Mouse (Mus musculus): Measurements from ENCODE around the gene Kcna7. TPM values are rescaled to one million over a fixed set of nuclear protein-coding genes. Genes with fewer than 3 reads are reported as not detected.
A peak's percentile ranks its signal among the peaks of the same experiment; 100 is the strongest.

The Kcna7 gene
- polyA plus RNA-seq, 1 experiment from 2014 or later: not detected

DNA sequence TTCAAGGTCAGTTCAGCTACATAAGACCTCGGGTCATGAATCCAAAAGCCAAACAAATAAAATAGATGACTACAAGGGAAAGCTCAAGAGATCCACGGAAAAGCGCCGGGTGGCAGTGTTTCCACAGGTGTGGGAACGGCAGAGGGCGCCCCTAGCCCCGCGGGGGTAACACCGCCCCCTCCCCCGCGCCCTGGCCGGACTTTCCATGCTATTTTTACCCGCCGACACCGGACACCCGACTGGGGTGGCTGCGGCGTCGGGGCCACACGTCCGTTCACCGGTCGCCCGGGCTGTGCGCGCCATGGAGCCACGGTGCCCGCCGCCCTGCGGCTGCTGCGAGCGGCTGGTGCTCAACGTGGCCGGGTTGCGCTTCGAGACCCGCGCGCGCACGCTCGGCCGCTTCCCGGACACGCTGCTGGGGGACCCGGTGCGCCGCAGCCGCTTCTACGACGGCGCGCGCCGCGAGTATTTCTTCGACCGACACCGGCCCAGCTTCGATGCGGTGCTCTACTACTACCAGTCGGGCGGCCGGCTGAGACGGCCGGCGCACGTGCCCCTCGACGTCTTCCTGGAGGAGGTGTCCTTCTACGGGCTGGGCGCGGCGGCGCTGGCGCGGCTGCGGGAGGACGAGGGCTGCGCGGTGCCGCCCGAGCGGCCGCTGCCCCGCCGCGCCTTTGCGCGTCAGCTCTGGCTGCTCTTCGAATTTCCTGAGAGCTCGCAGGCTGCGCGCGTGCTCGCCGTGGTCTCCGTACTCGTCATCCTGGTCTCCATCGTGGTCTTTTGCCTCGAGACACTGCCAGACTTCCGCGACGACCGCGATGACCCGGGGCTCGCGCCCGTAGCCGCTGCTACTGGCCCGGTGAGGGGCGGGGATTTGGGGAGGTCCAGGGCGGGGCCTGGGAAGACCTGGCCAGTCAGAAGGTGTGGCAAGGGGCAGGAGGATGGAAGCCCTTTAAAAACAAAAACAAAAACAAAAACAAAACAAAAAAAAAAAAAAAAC is 1.0 kb downstream of the Kcna7 start:
- H3K36me3 ChIP-seq (ENCODE audit: control insufficient read depth, insufficient read depth, low read length): no peaks in the 10 kb centered on the region
- no peaks in the 10 kb centered on the region for H3K9me3 ChIP-seq (ENCODE audit: control insufficient read depth, low read length)
- H3K4me3 ChIP-seq (ENCODE audit: low read length): peak overlapping the region; percentile 40
- H3K27me3 ChIP-seq (ENCODE audit: control insufficient read depth, insufficient read depth, low read length): peaks cover 61% of the 10 kb centered on the region
- no peak for ATAC-seq (ENCODE audit: low FRiP score, low TSS enrichment)
- WGBS: 1% methylated on average over 113 of the region's 114 CpGs
- H3K4me1 ChIP-seq (ENCODE audit: control insufficient read depth, insufficient read depth, low read length): peaks cover 8% of the 10 kb centered on the region; the same call in 1 of the 2 replicates
- peak overlapping the region; percentile 34 for H3K9ac ChIP-seq (ENCODE audit: low read depth, low read length)
- H3K27ac ChIP-seq (ENCODE audit: low read depth, low read length): no peak overlapping the region
- H3K4me2 ChIP-seq (replicated peaks; ENCODE audit: low read depth, low read length): peak overlapping the region; percentile 52

DNA sequence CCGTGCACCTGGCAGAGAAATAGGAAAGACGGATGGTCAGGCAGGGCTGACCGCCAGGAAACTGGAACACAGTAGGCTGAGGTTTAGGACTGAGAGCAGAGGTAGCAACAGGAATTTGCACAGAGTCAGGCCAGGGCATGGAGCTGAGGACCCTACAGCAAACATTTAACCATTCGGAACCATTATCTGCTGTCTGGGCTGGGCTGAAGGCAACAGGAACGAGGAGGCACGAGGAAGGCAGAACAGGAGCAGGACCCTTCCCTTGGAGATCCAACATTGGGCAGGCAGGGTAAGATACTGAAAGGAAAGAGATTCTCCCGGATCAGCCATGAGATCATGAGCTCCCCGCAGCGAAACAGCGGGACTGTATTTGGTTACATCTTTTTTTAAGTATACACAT is 2.4 kb downstream of the Kcna7 start:
- ATAC-seq (ENCODE audit: low FRiP score, low TSS enrichment): no peak
- Histone ChIP-seq H3K4me3 (ENCODE audit: low read length) (no peak overlapping the region), H3K27me3 (ENCODE audit: control insufficient read depth, insufficient read depth, low read length) (peaks cover 71% of the 10 kb centered on the region), H3K4me1 (ENCODE audit: control insufficient read depth, insufficient read depth, low read length) (peaks cover 8% of the 10 kb centered on the region; the same call in 1 of the 2 replicates), H3K36me3 (ENCODE audit: control insufficient read depth, insufficient read depth, low read length) (no peaks in the 10 kb centered on the region), H3K27ac (ENCODE audit: low read depth, low read length) (no peak overlapping the region), H3K4me2 (replicated peaks; ENCODE audit: low read depth, low read length) (no peak overlapping the region), H3K9me3 (ENCODE audit: control insufficient read depth, low read length) (no peaks in the 10 kb centered on the region), H3K9ac (ENCODE audit: low read depth, low read length) (no peak overlapping the region)
- WGBS: 77% methylated on average over 10 of the region's 10 CpGs

DNA sequence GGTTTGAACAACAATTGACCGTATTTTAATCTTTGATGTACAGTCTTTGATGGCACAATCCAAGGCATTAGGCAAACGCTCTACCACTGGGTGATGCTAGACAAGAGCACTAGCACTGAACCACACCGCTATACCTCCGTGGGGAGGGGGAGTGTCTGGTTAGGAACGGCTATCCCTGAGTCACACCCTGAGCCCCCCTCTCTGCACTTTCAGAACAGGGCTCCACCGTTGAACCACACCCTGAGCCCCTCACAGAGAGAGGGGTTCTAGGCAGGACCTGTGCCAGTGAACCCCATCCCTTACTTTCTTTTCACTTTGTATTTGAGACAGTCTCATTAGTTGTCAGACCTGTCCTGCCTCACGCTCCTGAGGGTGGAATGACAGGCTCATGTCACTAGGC is 2.9 kb downstream of the Kcna7 start:
- Histone ChIP-seq H3K36me3 (ENCODE audit: control insufficient read depth, insufficient read depth, low read length) (no peaks in the 10 kb centered on the region), H3K4me1 (ENCODE audit: control insufficient read depth, insufficient read depth, low read length) (peaks cover 11% of the 10 kb centered on the region; the same call in 1 of the 2 replicates), H3K9ac (ENCODE audit: low read depth, low read length) (no peak overlapping the region), H3K4me3 (ENCODE audit: low read length) (no peak overlapping the region), H3K27me3 (ENCODE audit: control insufficient read depth, insufficient read depth, low read length) (peaks cover 76% of the 10 kb centered on the region), H3K27ac (ENCODE audit: low read depth, low read length) (no peak overlapping the region), H3K4me2 (replicated peaks; ENCODE audit: low read depth, low read length) (no peak overlapping the region), H3K9me3 (ENCODE audit: control insufficient read depth, low read length) (no peaks in the 10 kb centered on the region)
- ATAC-seq (ENCODE audit: low FRiP score, low TSS enrichment): no peak
- WGBS: 70% methylated on average over 7 of the region's 7 CpGs

DNA sequence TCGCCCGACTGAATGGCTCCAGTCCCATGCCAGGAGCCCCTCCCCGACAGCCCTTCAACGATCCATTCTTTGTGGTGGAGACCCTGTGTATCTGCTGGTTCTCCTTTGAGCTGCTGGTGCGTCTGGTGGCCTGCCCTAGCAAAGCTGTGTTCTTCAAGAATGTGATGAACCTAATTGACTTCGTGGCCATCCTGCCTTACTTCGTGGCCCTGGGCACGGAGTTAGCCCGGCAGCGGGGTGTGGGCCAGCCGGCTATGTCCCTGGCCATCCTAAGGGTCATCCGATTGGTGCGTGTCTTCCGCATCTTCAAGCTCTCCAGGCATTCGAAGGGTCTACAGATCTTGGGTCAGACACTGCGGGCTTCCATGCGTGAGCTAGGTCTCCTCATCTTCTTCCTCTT is 3.5 kb downstream of the Kcna7 start:
- Histone ChIP-seq H3K36me3 (ENCODE audit: control insufficient read depth, insufficient read depth, low read length) (no peaks in the 10 kb centered on the region), H3K9me3 (ENCODE audit: control insufficient read depth, low read length) (no peaks in the 10 kb centered on the region), H3K4me2 (replicated peaks; ENCODE audit: low read depth, low read length) (no peak overlapping the region), H3K4me3 (ENCODE audit: low read length) (no peak overlapping the region), H3K9ac (ENCODE audit: low read depth, low read length) (no peak overlapping the region), H3K4me1 (ENCODE audit: control insufficient read depth, insufficient read depth, low read length) (peaks cover 11% of the 10 kb centered on the region; the same call in 1 of the 2 replicates), H3K27ac (ENCODE audit: low read depth, low read length) (no peak overlapping the region), H3K27me3 (ENCODE audit: control insufficient read depth, insufficient read depth, low read length) (peaks cover 80% of the 10 kb centered on the region)
- WGBS: 87% methylated on average over 17 of the region's 17 CpGs
- no peak for ATAC-seq (ENCODE audit: low FRiP score, low TSS enrichment)

DNA sequence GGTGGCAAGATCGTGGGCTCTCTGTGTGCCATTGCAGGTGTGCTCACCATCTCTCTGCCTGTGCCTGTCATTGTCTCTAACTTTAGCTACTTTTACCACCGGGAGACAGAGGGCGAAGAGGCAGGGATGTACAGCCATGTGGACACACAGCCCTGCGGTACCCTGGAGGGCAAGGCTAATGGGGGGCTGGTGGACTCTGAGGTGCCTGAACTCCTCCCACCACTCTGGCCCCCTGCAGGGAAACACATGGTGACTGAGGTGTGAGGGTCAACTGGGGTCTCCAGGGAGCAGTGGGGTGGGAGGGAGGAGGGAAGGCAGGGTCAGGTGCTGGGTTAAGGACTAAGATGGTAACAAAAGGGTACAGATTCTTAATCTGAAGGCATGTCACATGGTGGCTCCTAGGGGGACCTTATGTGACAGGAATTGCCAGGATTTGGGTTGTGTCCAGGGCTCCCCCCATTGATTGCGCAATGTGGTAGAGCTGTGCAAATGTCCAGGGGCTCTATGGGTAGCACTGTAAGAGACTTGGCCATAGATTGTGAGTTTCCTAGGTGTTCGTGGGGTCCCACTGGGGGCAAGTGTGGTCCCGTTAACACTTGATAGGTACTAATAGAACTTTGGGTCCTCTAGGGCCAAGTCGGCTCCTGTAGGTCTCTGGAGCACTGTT is 4.2 kb downstream of the Kcna7 start:
- Histone ChIP-seq H3K36me3 (ENCODE audit: control insufficient read depth, insufficient read depth, low read length) (no peaks in the 10 kb centered on the region), H3K27ac (ENCODE audit: low read depth, low read length) (no peak overlapping the region), H3K4me3 (ENCODE audit: low read length) (no peak overlapping the region), H3K9ac (ENCODE audit: low read depth, low read length) (no peak overlapping the region), H3K9me3 (ENCODE audit: control insufficient read depth, low read length) (no peaks in the 10 kb centered on the region), H3K4me1 (ENCODE audit: control insufficient read depth, insufficient read depth, low read length) (peaks cover 15% of the 10 kb centered on the region; the same call in 1 of the 2 replicates), H3K27me3 (ENCODE audit: control insufficient read depth, insufficient read depth, low read length) (peaks cover 87% of the 10 kb centered on the region), H3K4me2 (replicated peaks; ENCODE audit: low read depth, low read length) (no peak overlapping the region)
- WGBS: 87% methylated on average over 8 of the region's 8 CpGs
- ATAC-seq (ENCODE audit: low FRiP score, low TSS enrichment): no peak

DNA sequence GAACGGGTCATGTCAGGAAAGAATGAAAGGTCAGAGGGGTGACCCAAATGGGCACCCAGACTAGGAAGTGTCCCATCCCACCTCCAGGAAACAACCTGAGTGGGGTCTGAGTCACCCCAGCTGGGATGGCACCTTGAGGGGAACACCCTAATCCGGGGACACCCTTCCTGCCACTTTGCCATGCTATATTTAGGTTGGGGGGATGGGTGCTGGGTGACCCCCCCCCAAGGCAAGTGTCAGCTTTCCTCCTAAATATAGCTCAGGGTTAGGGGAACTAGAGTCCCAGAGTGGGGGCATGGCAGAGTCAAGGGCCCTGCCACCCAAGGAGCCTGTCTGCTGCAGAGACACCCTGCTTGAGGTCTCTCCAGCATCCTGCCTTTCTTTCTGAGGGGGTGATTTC is 7.0 kb downstream of the Kcna7 start:
- WGBS: 86% methylated on average over 2 of the region's 2 CpGs
- H3K9me3 ChIP-seq (ENCODE audit: control insufficient read depth, low read length): no peaks in the 10 kb centered on the region
- H3K4me3 ChIP-seq (ENCODE audit: low read length): no peak overlapping the region
- ATAC-seq (ENCODE audit: low FRiP score, low TSS enrichment): no peak
- no peak overlapping the region for H3K9ac ChIP-seq (ENCODE audit: low read depth, low read length)
- no peaks in the 10 kb centered on the region for H3K36me3 ChIP-seq (ENCODE audit: control insufficient read depth, insufficient read depth, low read length)
- peaks cover 91% of the 10 kb centered on the region for H3K27me3 ChIP-seq (ENCODE audit: control insufficient read depth, insufficient read depth, low read length)
- peaks cover 13% of the 10 kb centered on the region; the same call in 1 of the 2 replicates for H3K4me1 ChIP-seq (ENCODE audit: control insufficient read depth, insufficient read depth, low read length)
- H3K27ac ChIP-seq (ENCODE audit: low read depth, low read length): no peak overlapping the region
- H3K4me2 ChIP-seq (replicated peaks; ENCODE audit: low read depth, low read length): no peak overlapping the region

DNA sequence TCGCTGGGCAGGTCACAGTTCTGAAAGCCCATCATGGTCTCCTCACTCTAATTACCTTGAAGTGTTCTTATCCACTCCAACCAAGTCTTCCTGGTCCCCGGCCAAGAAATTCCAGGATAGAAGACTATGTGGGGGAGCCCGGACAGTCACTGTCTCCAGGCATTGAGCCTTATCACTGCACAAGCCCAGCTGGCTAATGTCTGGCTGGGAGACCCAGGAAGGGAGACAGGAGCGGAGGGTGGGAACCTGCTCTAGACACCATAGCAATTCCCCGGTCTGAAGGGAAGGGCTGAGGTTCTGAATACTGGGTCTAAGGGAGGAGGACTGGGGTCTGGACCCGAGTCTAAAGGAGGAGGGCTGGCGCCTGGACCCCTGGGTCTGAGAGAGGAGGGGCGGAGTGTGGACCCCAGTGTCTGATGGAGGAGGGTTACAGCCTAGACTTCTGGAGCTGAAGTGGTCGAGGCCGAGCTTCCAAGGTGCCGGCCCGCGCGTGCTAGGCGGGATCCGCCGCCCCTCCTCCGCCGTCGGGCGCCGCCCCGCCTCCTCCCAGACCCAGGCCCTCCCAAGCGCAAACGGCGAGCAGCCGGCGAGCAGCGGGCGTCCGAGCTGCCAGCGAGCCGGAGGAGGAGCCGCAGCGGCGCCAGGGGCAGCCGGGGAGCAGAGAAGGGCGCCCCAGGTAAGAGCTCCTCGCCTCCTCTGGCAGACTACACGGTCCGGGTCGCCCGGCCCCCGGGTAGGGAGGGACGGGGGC is 7.8 kb downstream of the Kcna7 start, which contains the start of gene Ntf5:
Gene Ntf5, plus strand, starts transcription at position 583 of the 751 bp plus-strand sequence.
- WGBS: 2% methylated on average over 44 of the region's 45 CpGs
- peak within 1 kb of the TSS; percentile 93 for H3K4me2 ChIP-seq (replicated peaks; ENCODE audit: low read depth, low read length)
- no peaks in the 10 kb centered on the region for H3K36me3 ChIP-seq (ENCODE audit: control insufficient read depth, insufficient read depth, low read length)
- H3K9ac ChIP-seq (ENCODE audit: low read depth, low read length): peak within 1 kb of the TSS; percentile 58
- peak; percentile 47 for ATAC-seq (ENCODE audit: low FRiP score, low TSS enrichment)
- peak within 1 kb of the TSS; percentile 55 for H3K4me3 ChIP-seq (ENCODE audit: low read length)
- H3K9me3 ChIP-seq (ENCODE audit: control insufficient read depth, low read length): no peaks in the 10 kb centered on the region
- peaks cover 86% of the 10 kb centered on the region for H3K27me3 ChIP-seq (ENCODE audit: control insufficient read depth, insufficient read depth, low read length)
- no peak within 1 kb of the TSS; the same call in 1 of the 2 replicates for H3K27ac ChIP-seq (ENCODE audit: low read depth, low read length)
- H3K4me1 ChIP-seq (ENCODE audit: control insufficient read depth, insufficient read depth, low read length): peaks cover 21% of the 10 kb centered on the region

DNA sequence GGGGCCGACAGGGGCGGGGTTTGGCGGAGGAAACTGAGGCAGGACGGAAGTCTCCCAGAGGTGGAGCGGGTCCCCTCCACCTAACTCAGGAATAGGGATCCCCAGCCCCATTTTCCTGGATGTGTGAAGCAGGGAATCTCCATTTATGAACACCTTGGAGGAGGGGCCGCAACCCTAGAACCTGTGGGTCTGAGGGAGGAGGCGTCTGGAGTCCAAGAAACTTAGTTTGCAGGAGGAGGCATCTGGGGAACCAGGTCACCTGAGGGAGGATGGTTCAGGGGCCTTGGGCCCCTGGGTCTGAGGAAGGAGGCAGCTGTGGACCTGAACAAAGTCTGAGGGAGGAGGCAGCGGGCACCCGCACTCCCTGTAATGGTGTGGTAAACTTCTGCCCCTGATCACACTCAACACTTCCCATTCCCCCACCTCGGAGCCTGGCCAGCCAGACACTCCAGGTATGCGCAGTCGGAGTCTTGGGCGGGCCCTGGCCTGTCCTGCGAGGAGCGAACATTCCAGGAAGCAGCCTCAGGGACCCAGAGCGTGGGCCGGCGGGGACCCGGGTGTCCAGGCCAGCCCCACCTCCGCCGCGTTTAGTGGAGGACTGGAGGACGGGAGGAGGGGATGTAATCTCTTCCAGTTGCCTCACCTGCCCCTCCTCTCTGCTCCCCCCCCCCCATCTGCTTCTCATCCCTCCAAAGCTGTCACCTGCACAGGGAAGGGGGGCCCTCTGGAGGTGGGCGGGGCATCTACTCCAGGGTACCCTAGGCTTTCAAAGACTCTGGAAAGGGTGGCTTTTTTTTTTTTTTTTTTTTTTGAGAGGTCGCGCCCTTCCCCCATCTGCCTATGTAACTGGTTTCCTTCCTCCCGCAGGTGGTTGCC is 8.6 kb downstream of the Kcna7 start:
- whole genome bisulfite sequencing: 1% methylated on average over 27 of the region's 27 CpGs
- Histone ChIP-seq H3K27ac (ENCODE audit: low read depth, low read length) (no peak overlapping the region), H3K27me3 (ENCODE audit: control insufficient read depth, insufficient read depth, low read length) (peaks cover 83% of the 10 kb centered on the region), H3K36me3 (ENCODE audit: control insufficient read depth, insufficient read depth, low read length) (no peaks in the 10 kb centered on the region), H3K4me1 (ENCODE audit: control insufficient read depth, insufficient read depth, low read length) (peaks cover 22% of the 10 kb centered on the region), H3K4me3 (ENCODE audit: low read length) (peak overlapping the region; percentile 55), H3K4me2 (replicated peaks; ENCODE audit: low read depth, low read length) (peak overlapping the region; percentile 93), H3K9ac (ENCODE audit: low read depth, low read length) (peak overlapping the region; percentile 58), H3K9me3 (ENCODE audit: control insufficient read depth, low read length) (no peaks in the 10 kb centered on the region)
- ATAC-seq (ENCODE audit: low FRiP score, low TSS enrichment): peak; percentile 44
